Mouse (Mus musculus): ENCODE data around the gene Slc13a3. TPM values are rescaled to one million over a fixed set of nuclear protein-coding genes. Genes with fewer than 3 reads are reported as not detected.

The Slc13a3 gene
- total and polyA plus RNA-seq, 3 experiments: 0.11 TPM; not detected in 2

DNA sequence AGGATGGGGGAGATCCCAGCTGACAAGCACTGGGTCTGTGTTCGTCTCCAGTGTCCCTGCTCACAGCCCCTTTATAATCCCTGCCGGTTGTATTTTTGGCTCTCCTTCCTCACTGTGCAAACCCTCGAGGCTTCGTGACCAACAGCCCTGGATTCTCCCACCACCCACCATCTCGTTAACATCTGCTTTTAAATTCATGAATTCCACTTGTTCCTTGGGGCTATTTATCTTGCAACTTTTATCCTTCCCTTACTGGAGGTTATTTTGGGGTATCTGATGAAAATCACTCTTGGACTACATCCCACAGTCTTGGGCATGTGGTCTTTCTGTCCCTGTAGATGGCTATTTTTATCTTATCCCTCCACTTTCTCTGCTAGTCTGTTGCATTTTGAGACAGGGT is 37.4 kb upstream of the Slc13a3 start:
- Histone ChIP-seq H3K4me3 (ENCODE audit: low read depth, low read length) (no peak overlapping the region), H3K27me3 (ENCODE audit: insufficient read depth, low read length) (no peaks in the 10 kb centered on the region), H3K4me1 (ENCODE audit: insufficient read depth, low read depth, low read length) (no peaks in the 10 kb centered on the region), H3K9me3 (replicated peaks) (no peaks in the 10 kb centered on the region), H3K36me3 (replicated peaks) (no peaks in the 10 kb centered on the region)
- no peak for ATAC-seq (ENCODE audit: extremely low read depth, insufficient number of reproducible peaks, low FRiP score, poor library complexity, severe bottlenecking)
- no peak for DNase-seq (ENCODE audit: low spot score)
- TF ChIP-seq GATA2 (IDR thresholded peaks at IDR 0.05; ENCODE audit: borderline replicate concordance, low read depth, low read length): no peak
- TF ChIP-seq POLR2AphosphoS5 (IDR thresholded peaks at IDR 0.05; ENCODE audit: insufficient replicate concordance, low read depth, low read length): no peak
- TF ChIP-seq GATA1 (IDR thresholded peaks at IDR 0.05; ENCODE audit: borderline replicate concordance, low read length): no peak
- TF ChIP-seq CTCF (IDR thresholded peaks at IDR 0.05; ENCODE audit: low read depth, low read length): no peak
- TF ChIP-seq TAL1 (conservative IDR thresholded peaks at IDR 0.05; ENCODE audit: low read depth, low read length): no peak

- Histone ChIP-seq H3K9me3 (replicated peaks) (no peaks in the 10 kb centered on the region), H3K4me1 (ENCODE audit: insufficient read depth, low read depth, low read length) (no peaks in the 10 kb centered on the region), H3K36me3 (replicated peaks) (no peaks in the 10 kb centered on the region), H3K4me3 (ENCODE audit: low read depth, low read length) (no peak overlapping the region), H3K27me3 (ENCODE audit: insufficient read depth, low read length) (no peaks in the 10 kb centered on the region; the same call in 1 of the 2 replicates)
- no peak for DNase-seq (ENCODE audit: low spot score)
- ATAC-seq (ENCODE audit: extremely low read depth, insufficient number of reproducible peaks, low FRiP score, poor library complexity, severe bottlenecking): no peak
- TF ChIP-seq GATA2 (IDR thresholded peaks at IDR 0.05; ENCODE audit: borderline replicate concordance, low read depth, low read length) (no peak), GATA1 (IDR thresholded peaks at IDR 0.05; ENCODE audit: borderline replicate concordance, low read length) (no peak), POLR2AphosphoS5 (IDR thresholded peaks at IDR 0.05; ENCODE audit: insufficient replicate concordance, low read depth, low read length) (no peak), TAL1 (conservative IDR thresholded peaks at IDR 0.05; ENCODE audit: low read depth, low read length) (no peak), CTCF (IDR thresholded peaks at IDR 0.05; ENCODE audit: low read depth, low read length) (no peak)
These were observed 36.7 kb upstream of the Slc13a3 start for GRCm38 (mm10) chr2:165509686-165510085.

GRCm38 (mm10) chr2:165503259-165504203 is 30.5 kb upstream of the Slc13a3 start, which contains the start of gene Slc2a10:
Gene Slc2a10, plus strand, starts transcription at chr2:165503787.
- ATAC-seq (ENCODE audit: extremely low read depth, insufficient number of reproducible peaks, low FRiP score, poor library complexity, severe bottlenecking) (no peak), DNase-seq (ENCODE audit: low spot score) (no peak)
- peaks cover 7% of the 10 kb centered on the region; the same call in 1 of the 2 replicates for H3K27me3 ChIP-seq (ENCODE audit: insufficient read depth, low read length)
- no peak within 1 kb of the TSS for H3K4me3 ChIP-seq (ENCODE audit: low read depth, low read length)
- TF ChIP-seq GATA2 (IDR thresholded peaks at IDR 0.05; ENCODE audit: borderline replicate concordance, low read depth, low read length) (no peak), CTCF (IDR thresholded peaks at IDR 0.05; ENCODE audit: low read depth, low read length) (no peak), TAL1 (conservative IDR thresholded peaks at IDR 0.05; ENCODE audit: low read depth, low read length) (no peak), POLR2AphosphoS5 (IDR thresholded peaks at IDR 0.05; ENCODE audit: insufficient replicate concordance, low read depth, low read length) (no peak), GATA1 (IDR thresholded peaks at IDR 0.05; ENCODE audit: borderline replicate concordance, low read length) (no peak)
- no peaks in the 10 kb centered on the region for H3K9me3 ChIP-seq (replicated peaks)
- H3K4me1 ChIP-seq (ENCODE audit: insufficient read depth, low read depth, low read length): no peaks in the 10 kb centered on the region
- H3K36me3 ChIP-seq (replicated peaks): no peaks in the 10 kb centered on the region

GRCm38 (mm10) chr2:165498816-165499215 is 25.8 kb upstream of the Slc13a3 start:
- no peak for DNase-seq (ENCODE audit: low spot score)
- H3K36me3 ChIP-seq (replicated peaks): no peaks in the 10 kb centered on the region
- H3K9me3 ChIP-seq (replicated peaks): peaks cover 3% of the 10 kb centered on the region; the same call in 1 of the 2 replicates
- TF ChIP-seq GATA2 (IDR thresholded peaks at IDR 0.05; ENCODE audit: borderline replicate concordance, low read depth, low read length): no peak
- H3K4me3 ChIP-seq (ENCODE audit: low read depth, low read length): no peak overlapping the region
- peaks cover 17% of the 10 kb centered on the region for H3K27me3 ChIP-seq (ENCODE audit: insufficient read depth, low read length)
- peaks cover 5% of the 10 kb centered on the region for H3K4me1 ChIP-seq (ENCODE audit: insufficient read depth, low read depth, low read length)
- no peak for ATAC-seq (ENCODE audit: extremely low read depth, insufficient number of reproducible peaks, low FRiP score, poor library complexity, severe bottlenecking)

GRCm38 (mm10) chr2:165497706-165498275 is 24.8 kb upstream of the Slc13a3 start:
- H3K4me1 ChIP-seq (ENCODE audit: insufficient read depth, low read depth, low read length): peaks cover 11% of the 10 kb centered on the region
- peaks cover 17% of the 10 kb centered on the region for H3K27me3 ChIP-seq (ENCODE audit: insufficient read depth, low read length)
- TF ChIP-seq GATA1 (IDR thresholded peaks at IDR 0.05; ENCODE audit: borderline replicate concordance, low read length): no peak
- TF ChIP-seq TAL1 (conservative IDR thresholded peaks at IDR 0.05; ENCODE audit: low read depth, low read length): no peak
- TF ChIP-seq GATA2 (IDR thresholded peaks at IDR 0.05; ENCODE audit: borderline replicate concordance, low read depth, low read length): no peak
- TF ChIP-seq CTCF (IDR thresholded peaks at IDR 0.05; ENCODE audit: low read depth, low read length): no peak
- TF ChIP-seq POLR2AphosphoS5 (IDR thresholded peaks at IDR 0.05; ENCODE audit: insufficient replicate concordance, low read depth, low read length): no peak
- H3K4me3 ChIP-seq (ENCODE audit: low read depth, low read length): no peak overlapping the region
- no peaks in the 10 kb centered on the region for H3K36me3 ChIP-seq (replicated peaks)
- DNase-seq (ENCODE audit: low spot score) (no peak), ATAC-seq (ENCODE audit: extremely low read depth, insufficient number of reproducible peaks, low FRiP score, poor library complexity, severe bottlenecking) (no peak)
- peaks cover 3% of the 10 kb centered on the region; the same call in 1 of the 2 replicates for H3K9me3 ChIP-seq (replicated peaks)

DNA sequence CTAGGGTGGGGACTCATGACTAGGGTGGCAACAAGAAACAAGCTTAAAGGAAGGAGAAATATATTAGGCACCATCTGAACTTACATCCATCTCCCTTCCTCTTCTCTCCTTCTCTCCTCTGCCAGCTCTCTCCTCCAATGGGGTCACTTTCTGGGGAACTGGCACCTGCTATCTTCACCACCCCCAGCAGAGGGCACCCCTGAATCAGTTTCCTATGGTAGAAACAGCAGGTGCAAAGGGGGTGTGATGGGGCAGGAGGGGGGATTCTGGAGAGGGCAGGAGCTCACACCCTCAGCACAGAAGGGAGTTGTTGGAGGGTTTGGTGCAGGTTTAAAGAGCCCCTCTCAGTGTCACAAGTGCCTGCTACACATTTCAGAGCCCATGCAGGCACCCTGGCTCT is 23.2 kb upstream of the Slc13a3 start:
- ATAC-seq (ENCODE audit: extremely low read depth, insufficient number of reproducible peaks, low FRiP score, poor library complexity, severe bottlenecking) (no peak), DNase-seq (ENCODE audit: low spot score) (peak; percentile 22)
- Histone ChIP-seq H3K27me3 (ENCODE audit: insufficient read depth, low read length) (peaks cover 17% of the 10 kb centered on the region), H3K9me3 (replicated peaks) (peaks cover 3% of the 10 kb centered on the region; the same call in 1 of the 2 replicates), H3K4me1 (ENCODE audit: insufficient read depth, low read depth, low read length) (peaks cover 17% of the 10 kb centered on the region), H3K36me3 (replicated peaks) (no peaks in the 10 kb centered on the region), H3K4me3 (ENCODE audit: low read depth, low read length) (no peak overlapping the region)
- TF ChIP-seq CTCF (IDR thresholded peaks at IDR 0.05; ENCODE audit: low read depth, low read length) (peak; percentile 49; the same call in 1 of the 2 replicates), GATA2 (IDR thresholded peaks at IDR 0.05; ENCODE audit: borderline replicate concordance, low read depth, low read length) (no peak), TAL1 (conservative IDR thresholded peaks at IDR 0.05; ENCODE audit: low read depth, low read length) (no peak), GATA1 (IDR thresholded peaks at IDR 0.05; ENCODE audit: borderline replicate concordance, low read length) (no peak), POLR2AphosphoS5 (IDR thresholded peaks at IDR 0.05; ENCODE audit: insufficient replicate concordance, low read depth, low read length) (no peak)

Data from G1E (cell line).